Mouse (Mus musculus) ES-Bruce4 (cell line): ENCODE results near the gene Npm1.

ENCODE experiments used
- CTCF ChIP-seq: IDR thresholded peaks from one replicate; pipeline ENCODE4 v1.8.1; 2011; ENCODE audit warnings: low read depth, low read length
- EP300 ChIP-seq: IDR thresholded peaks from 2 replicates; pipeline ENCODE4 v1.6.1; 2011; ENCODE audit warnings: low read depth, low read length; ENCODE audit not compliant: insufficient read depth
- POLR2A ChIP-seq: IDR thresholded peaks from one replicate; pipeline ENCODE4 v1.8.1; 2011; ENCODE audit warnings: low read length; ENCODE audit not compliant: insufficient read depth

DNA sequence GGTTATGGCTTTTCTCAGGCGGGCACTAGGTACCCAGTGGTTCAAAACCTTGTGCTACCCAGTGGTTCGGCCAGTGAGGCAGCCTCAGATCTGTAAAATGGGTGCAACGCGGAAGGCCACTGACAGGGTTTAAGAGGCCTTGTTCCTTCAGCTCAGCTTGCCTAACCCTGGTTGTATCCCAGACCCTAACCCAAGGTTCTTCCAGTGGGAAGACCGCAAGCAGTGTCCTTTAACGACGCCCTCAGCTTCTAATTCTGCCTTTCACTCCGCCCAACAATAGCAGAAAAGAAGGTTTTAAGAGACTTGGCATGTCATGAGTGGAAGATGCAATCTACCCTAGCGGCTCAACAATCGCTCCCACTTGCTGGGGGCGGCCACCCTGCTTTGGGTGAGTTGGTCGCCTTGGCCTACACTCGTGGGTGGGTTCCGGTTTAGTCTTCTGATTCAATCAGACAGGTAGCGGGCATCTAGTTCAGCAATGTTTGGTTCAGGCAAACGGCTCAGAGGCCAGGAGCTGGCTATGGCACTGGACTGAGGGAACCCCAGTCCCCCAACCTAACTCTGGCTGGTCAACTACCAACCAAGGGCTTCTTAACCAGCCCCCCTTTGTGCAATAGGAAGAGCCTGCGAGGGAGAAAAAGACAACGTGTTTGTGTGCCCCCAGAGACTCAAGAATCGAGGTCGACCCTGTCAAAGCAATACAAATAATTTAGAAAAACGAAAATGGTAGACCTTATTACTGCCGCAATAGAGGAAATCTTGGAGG lies 35.5 kb upstream of the Npm1 start:
- TF ChIP-seq POLR2A = no peak
- TF ChIP-seq EP300 = no peak
- TF ChIP-seq CTCF = no peak
